Mouse (Mus musculus) spleen, adult 12 weeks (tissue): ENCODE results near the gene Mlana.

Source experiments
- DNase-seq: peaks from one replicate; pipeline ENCODE4 v3.0.0; 2022; ENCODE audit warnings: low spot score

The Mlana gene

DNA sequence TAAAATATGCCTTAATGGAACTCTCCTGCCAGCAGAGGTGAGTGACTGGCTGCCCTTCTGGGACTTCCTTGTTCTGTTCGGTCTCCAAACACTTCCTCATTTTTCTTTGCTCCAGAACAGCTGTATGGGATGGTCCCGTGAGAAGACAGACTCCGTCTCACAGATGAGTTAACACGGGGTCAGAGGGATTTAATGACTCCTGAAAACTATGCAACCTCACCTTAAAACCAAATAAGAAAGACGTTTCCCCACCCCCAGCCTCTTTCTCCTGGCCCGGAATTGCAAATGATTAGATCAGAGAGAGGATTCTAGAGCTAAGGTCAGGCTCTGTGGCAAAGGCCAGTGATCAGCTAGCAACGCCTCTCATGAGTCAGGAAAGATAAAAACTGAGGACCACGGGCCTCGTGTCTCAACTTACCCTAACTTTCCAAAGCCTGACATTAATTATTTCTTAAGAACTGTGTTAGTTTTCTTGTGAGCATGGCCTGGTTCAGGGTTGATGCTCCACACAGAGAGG is 22.0 kb upstream of the Mlana start:
- no peak for DNase-seq

DNA sequence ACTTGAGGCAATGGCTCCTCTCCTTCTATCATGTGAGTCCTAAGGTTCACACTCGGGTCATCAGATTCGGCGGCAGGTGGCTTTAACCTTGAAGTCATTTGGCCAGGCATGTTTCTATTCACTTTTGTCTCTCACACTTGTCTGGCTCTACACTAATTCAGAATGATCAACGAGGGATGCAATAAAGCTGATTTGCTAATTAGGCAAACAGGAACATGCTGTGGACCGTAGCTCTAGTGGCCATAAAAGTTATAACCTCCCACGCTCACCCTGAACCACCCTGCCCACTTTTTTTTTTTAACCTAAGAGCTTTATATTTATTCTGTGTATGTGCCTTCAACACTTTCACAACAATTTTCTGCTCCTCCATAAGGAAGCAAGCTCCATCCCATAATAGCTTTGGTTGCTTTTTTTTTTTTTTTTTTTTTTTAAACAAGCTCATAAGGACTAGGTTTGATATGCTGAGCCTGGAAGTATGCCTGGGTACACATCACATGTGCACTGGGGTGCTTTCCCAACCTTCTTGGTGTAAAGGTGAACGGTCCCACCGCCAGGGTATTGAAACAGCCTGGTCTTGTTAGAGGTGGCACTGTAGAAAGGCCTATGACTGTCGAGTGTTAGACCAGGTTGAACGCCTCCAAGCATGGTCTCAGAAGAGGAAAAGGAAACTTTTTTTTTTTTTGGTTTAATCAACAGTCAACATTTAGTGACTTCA is 21.0 kb upstream of the Mlana start:
- DNase-seq, result no peak

DNA sequence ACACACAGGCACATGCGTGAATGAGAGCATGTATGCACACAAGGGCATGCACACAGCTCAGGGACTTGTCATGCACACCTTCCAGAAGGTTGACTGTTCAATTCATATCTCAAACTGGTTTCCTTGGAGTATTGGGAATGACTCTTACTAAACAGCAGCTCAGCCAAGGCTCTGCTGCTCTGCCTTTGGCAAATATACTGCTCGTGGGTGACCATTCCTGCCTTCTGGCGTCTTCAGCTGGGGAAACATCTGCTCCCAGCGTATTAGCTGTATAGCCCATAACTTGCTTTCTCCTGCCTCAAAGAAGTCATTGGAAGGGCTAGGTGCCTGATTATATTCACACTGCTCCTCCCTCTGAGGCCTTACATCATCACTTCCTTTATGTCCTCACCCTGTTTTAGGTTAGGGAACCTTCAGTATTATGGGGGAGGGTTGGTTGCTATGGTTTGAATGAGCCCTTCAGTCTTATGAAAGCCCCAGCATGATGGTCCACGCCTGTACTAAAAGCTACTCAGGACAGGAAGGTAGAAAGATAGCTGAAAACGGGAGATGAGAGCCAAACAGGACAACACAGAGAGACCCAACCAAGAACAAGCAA is 19.3 kb upstream of the Mlana start:
- no peak for DNase-seq

DNA sequence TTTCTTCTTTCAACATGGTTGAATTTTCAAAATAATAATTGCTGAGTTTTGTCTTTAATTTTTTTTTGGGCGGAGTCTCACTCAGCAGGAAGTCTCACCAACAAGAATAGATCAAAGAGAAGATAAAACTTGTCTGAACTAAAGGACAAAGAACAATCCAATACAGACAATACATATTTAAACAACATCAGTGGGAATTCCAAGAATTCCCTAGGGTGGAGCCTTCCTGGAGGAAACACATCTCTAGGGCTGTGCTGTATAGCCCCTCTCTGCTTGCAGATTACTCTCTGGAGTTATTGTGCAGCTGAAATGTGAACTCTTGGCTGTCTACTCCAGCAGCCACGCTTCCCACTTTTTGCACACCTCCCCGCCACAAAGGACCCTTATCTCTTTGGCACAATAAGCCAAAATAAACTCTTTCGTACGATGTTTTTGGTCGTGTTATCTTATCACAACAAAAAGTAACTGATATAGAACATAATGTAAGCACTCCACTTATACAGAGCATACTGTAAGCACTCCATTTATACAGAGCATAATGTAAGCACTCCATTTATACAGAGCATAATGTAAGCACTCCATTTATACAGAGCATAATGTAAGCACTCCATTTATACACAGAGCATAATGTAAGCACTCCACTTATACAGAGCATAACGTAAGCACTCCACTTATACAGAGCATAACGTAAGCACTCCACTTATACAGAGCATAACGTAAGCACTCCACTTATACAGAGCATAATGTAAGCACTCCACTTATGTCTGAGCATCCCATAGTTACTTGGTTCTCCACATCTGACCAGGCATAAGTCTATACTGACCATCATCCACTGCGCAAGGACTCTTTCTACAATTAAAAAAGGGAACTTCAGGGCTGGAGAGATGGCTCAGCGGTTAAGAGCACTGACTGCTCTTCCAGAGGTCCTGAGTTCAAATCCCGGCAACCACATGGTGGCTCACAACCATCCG is 17.2 kb upstream of the Mlana start:
- DNase-seq, result no peak

DNA sequence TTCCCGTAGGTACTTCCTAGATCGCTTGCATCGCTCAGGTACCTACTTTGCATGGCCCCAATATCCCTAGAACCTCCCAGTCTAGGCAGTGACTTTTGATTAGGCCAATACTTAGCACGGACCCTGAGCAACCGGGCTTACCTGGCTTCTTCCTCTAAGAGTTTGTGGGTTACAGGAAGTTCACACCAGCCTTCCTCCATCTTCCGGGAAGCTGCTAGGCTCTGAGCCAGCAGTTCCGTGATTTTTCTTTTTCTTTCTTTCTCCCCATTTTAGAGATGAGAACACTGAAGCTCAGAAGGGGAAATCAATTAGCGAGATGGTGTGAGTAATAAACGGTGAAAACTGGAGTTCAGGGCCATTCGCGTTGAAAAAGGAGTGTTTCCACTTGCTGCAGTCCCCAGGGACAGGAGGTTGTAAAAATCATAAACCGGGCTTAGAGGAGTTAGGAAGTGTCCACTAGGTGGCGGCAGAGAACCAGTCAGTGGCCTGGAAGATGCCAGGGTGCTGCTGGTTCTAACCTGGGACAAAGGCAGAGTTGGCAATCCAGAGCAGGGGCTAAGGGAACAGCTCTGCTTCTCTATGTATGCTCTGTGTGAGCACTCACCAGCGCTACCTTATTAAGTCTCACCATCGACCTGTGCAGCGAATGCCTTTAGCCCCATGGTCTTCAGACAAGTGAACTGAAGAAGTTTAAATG is 13.6 kb upstream of the Mlana start:
- DNase-seq, result peak; percentile 54

DNA sequence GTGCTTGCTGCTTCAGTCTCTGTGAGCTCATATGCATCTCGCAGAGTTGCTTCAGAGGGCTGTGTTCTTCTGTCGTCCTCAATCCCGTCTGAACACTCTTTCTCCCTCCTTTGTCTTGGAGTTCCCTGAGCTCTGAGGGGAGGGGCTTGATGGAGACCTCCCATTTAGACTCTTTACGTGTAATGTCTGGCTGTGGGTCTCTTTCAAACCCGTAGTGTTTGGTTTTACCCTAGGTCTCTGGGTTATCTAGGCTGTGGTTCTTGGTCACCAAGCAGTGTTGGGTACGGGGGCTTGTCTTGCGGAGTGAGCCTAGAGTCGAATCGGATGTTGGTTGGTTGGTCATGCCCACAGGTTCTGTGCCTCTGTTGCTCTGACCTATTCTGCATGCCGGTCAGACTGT is 2.6 kb upstream of the Mlana start:
- no peak for DNase-seq

DNA sequence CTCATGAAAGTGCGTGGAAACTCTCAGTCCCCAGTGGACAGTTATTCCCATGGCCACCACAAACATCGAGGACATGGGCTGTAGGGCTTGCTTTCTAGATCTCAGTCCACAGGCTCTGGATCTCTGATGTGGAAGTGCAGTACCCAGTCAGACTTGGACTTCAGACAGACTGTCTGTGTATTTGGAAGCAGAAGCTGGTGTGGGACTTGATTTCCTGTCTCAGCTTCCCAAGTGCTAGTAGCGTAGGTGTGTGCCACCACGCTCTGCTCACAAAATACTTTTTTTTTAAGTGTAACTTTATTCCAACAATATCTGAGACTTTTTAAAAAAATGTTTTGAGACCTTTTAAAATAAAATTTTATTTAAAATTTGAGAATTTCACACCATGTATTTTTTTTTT is 1.3 kb upstream of the Mlana start:
- no peak for DNase-seq

DNA sequence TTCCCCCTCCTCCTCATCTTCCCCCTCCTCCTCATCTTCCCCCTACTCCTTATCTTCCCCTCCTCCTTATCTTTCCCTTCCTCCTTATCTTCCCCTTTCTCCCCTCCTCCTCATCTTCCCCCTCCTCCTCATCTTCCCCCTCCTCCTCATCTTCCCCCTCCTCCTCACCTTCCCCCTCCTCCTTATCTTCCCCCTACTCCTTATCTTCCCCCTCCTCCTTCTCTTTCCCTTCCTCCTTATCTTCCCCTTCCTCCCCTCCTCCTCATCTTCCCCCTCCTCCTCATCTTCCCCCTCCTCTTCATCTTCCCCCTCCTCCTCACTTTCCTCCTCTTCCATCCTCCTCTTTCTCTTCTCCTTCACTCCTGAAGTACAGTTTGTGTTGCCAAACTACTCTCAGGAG is 784 bp upstream of the Mlana start:
- DNase-seq, result no peak

DNA sequence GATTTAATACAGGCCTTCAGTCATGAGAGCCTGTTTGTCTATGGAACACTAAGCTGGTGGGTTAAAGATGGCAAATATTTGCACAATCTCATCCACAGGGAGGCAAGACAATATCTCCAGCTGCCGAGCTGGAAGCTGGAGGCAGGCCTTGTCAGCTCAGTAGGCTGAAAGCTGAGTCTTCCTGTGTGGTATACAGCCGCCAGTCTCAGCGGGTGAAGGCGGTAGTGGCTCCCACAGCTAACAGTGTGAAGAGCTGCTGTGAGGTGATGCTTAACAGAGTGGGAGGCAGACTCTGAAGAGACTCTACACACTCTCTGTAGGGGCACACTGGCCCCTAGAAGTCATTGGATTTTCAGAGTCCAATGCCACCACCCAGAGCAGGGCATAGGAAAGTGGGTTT is 4.1 kb downstream of the Mlana start:
- DNase-seq, result no peak

DNA sequence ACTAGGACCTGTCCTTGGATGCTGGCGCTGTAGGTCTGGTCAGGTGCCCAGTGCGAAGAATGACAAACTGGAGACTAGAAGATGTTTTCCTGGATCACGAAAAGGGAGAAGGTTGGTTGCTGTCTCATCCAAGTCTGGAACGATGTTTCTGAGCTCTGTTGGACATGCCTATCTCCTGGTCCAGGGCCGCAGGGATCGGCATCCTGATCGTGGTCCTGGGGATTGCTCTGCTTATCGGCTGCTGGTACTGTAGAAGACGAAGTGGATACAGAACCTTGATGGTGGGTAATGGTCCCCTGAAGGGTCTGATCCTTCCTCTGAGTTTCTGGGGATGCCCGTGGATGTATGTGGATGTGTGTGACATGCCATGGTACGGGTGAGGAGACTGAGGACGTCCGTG is 6.8 kb downstream of the Mlana start:
- DNase-seq, result no peak

DNA sequence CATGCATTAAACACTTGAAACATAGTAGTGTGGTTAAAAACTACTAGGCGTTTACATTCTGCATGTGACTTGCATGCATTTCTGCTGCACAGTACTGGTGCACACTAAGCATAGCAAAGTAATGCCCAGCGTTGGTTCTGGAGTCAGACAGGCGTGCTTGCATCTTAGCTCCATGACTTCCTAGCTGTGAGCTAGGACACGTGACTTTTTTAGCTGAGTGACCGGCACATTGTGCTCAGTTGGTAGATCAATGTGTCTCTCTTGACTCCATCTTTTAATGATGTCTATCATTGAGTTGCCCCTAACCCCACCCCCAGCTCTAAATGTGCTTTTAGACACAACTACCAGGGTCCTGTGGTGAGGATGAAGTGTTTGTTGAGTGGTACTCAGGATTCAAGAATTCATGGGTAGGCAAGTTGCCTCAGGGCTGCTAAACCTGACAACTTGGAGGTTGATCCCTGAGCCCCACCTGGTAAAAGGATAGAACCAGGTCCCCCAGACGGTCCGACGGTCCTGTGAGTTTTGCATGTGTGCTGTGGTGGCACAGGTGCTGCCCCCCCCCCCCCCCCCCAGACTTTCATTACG is 9.8 kb downstream of the Mlana start:
- DNase-seq, result no peak

DNA sequence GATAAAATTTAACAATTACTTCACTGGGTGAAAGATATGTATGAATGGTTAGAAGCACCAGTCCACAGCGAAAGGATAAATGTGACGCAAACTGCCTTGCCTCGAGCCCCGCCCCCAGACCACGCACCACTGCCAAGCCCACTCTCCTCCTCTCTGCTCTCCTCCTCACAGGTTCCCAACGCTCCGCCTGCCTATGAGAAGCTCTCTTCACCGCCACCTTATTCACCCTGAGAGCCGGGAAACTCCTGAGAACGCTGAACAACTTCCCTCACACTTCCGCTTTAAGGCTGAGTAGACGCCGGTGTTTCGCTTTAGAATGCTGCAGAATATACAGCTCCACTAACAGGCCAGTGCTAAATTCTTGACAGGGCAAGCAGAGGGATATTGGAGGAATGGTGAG is 10.4 kb downstream of the Mlana start:
- DNase-seq, result no peak

DNA sequence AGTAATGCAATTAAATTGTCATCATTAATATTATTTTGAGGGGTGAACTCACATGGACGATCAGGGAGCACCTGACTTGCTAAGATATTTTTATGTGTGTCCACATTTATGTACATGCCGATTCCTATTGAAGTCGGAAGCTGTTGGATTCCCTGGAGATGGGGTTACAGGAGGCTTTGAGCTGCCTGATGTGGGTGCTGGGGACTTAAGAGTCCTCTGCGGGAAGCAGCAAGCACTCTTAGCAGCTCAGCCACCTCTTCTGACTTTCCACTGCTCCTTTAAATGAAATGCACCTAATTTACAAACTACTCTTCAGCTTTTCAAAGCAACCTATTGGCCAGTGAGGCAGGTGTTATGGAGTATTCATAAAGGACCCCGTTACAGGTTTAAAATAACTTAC is 10.8 kb downstream of the Mlana start:
- DNase-seq, result no peak

DNA sequence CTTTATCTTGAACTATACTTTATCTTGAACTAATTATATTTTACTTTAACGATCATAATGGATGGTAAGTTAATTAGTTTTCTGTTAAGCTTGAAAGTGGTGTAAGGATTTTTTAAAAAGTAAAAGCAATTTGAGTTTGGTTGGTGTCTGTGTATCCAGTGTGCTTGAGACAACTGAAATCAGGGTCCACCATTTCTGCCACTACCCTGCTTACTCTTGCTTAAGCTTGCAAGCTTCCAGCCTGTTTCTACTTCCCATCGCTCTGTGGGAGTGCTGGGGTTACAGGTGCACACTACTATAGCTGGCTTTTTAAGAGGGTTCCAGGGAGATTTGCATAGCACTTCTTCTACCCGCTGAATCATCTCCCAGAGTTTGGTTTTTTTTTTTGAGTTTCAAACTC is 11.8 kb downstream of the Mlana start:
- no peak for DNase-seq

DNA sequence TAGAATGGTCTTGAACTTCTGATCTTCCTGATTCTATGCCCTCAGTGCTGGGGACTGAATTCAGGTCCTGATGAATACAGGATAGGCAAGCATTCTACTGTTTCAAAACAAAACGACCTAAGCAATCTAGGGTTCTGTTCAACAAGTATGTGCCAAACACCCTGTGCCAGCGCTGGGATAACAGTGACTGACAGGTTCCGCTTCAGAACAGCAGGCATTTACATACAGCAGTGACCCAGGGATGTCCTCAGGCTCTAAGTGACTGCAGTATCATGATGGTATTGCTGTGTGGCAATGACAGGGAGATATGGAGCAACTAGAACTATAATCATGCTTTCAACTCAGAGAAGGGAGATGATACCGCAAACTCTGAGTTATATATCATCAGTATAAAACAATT is 15.8 kb downstream of the Mlana start:
- DNase-seq, result no peak

DNA sequence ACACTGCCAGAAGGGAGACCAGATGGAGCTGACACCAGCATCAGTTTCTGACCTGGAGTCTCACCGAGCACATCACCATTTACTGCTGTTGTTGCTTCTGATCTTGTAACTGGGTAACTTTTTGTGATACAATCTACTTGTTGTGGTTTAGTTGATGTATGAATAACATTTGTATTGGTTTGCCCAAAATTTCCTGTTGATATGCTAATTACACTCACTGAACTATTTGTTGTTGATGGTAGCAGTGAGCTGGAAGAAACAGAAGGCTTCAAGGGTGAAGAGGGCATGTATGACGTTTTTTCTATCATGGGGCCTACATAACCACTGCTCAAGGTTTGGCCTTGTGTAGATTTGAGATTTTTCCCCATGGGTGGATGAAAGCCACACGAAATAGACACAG is 20.2 kb downstream of the Mlana start:
- DNase-seq, result no peak

DNA sequence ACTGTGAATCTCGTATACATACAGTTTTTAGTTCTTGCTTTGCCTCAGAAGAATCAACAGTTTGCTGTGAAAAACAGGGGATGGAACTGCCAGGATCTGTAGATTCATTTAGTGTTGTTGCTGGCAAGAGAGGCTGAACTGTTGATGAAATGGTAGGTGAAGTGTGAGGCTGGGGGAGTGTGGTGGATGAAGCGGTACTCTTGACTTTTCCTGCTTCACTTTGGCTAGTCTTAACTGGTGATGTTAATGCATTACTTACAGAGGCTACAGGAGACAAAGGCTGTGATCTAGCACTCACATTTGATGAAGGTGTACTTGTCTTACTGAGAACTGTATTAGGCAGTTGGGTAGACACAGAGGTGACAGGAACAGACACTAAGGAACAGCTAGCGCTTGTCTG is 20.9 kb downstream of the Mlana start:
- no peak for DNase-seq

DNA sequence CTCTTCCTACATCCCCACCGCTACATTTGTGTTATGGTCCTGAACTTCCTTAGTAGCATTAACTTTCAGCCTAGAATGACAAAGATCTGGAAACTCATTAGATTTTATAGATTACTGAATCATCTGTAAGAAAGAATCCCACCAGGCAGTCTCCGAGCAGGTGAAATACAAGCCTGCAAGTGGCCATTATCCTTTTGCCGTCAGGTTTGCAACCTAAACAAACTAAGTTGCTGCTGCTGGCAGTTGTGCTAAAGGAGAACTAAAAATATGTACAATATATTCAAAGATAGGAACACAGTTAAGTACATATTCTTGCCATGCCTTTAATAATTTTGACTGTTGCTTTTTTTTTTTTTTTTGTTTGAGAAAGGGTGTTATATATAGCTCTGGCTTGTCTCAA is 37.8 kb downstream of the Mlana start:
- DNase-seq, result no peak

DNA sequence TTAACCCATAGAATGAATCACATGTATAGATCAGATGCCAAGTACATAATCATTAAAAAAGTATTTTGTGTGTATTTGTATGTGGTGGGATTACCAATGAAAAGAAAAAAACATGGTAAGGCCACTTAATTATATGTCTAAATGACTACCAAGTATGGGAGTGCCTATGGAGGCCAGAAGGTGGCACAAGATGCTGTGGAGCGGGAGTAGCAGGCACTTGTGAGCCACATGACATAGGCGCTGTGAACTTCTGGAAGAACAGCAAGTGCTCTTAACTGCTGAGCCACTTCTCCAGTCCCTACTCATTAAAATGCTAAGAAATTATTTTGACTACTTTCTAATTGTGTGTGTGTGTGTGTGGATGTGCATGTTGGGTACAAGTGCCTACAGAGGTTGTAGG is 42.0 kb downstream of the Mlana start:
- DNase-seq, result no peak

DNA sequence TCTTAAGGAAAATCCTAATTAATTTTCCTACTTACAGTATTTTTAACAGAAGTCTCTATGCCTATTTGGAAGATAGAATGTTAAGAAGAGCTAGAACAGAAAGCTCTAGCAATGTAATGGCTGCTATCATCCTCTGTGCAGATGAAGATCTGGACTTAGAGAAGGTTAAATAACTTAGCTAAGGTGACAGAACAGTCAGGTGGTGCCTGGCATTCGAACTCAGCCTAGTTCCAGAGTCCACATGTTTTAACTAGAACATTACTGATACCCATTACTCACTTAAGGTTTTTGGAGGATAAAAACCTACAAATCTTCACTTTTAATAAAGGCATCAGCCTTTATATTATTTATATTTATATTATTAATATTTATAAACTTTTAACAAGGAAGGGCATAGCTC is 43.0 kb downstream of the Mlana start:
- DNase-seq, result no peak

DNA sequence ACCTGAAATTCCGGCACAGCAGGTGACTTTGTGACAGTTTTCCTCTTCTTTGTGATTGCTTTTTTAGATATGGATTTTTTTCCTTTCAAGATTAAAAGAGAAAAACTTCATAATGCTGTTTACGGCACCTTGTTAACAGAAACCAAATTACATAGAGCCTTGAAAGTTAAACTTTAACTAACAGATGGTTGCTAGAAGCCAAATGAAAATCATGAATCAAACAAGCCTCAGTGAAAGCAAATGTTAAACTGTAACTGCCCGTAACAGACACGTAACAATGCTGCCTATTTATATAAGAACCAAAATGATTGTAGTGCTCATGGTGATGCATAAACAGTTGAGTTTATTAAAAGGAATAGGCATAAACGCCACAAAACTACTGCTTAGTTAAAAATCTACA is 45.9 kb downstream of the Mlana start:
- no peak for DNase-seq

DNA sequence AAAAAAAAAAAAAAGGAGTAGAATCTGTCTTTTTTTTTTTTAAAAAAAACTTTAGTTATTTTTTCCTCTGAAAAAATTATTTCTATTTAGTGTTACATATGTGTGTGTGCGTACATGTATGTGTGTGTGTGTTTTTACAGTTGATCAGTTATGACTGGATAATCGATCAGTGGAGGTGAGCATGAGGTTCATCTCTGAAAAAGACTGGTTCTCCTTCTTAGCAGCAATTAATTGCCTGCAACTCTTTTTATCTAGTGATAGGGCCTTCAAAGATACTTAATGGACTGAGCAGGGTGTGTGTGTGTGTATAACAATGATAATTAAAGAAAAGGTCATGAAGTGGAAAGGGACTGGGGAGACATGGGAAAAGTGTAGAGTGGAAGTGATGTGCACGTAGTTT is 53.4 kb downstream of the Mlana start:
- DNase-seq, result no peak
